Mouse (Mus musculus): ENCODE results near the gene Wnt6. TPM values are rescaled to one million over a fixed set of nuclear protein-coding genes. Genes with fewer than 3 reads are reported as not detected.
"Not testable (repeated sequence)": the region's sequence is repeated elsewhere in the genome, so short reads cannot be mapped to it uniquely, and the experiment has no call there.

Wnt6 gene
- total RNA-seq, 1 experiment from 2014 or later, result 2.4 TPM

DNA sequence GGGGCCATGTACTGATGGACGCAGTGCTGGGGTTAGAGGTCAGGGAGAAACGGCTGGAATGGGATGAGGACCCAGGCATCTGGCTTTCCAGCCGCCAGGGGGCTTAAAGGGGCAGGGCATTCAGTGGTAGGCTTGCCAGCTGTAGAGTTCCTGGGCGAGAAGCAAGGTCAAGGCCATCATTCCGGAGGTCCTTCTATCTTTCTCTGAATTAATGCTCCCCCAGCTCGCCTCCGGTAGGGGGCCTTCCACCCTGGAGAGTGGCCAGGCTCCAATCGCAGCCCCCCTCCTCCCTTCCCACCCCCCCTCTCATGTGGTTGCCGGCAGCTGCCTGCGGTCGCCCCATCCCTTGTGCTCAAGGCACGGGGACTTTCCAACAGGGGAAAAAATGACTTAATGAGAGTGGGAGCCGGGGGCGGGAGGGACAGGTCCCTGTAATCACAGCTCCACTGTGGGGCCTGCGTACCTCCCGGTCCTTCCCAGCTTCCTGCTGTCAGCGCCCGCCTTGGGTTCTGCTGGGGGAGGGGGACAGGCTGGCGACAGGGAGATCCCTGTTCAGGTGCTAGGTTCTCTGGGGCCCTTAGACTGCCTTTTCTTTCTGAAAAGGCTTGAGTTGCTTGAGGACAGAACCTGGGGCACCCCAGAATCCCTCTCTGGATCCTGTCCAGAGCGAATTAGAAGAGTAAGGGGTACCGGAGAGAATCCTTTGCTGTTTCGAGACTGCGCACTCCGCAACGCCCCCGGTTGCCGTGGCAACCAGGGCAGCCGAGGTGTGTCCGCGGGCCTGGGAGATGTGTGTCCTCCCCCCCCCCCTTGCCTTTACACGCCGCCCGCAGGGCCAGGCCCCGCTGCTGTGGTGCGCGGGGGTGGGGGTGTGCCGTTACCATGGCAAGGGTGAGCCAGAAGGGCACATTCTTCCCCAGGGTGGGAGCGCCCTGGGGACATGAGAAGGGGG, 34.9 kb downstream of the Wnt6 start:
- DNase-seq, result peak; percentile 75

- DNase-seq, result peak; percentile 81
Measured at GRCm38 (mm10) chr1:74807551-74808071, 35.9 kb downstream of the Wnt6 start.

DNA sequence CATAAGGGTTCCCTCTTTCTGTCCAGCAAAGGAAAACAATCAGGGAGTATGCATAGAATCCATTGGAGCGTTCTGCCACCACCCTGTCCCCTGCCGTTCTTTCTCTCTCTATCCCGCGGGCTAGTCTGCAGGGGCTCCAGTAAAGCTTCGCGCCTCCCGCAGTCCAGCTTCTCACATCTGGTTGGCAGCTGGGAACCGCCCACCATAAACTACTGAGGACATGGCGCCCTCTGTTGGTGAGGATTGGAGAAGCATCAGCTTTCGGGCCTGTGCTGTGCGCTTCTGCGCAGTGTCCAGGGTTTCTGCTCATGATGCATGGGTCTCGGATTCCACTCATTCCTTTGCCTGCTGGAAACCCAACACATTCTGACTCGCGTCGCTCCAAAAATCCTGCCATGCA, 36.4 kb downstream of the Wnt6 start:
- peak; percentile 96 for DNase-seq

GRCm38 (mm10) chr1:74809007-74809406, 37.3 kb downstream of the Wnt6 start:
- peak; percentile 45 for DNase-seq

DNA sequence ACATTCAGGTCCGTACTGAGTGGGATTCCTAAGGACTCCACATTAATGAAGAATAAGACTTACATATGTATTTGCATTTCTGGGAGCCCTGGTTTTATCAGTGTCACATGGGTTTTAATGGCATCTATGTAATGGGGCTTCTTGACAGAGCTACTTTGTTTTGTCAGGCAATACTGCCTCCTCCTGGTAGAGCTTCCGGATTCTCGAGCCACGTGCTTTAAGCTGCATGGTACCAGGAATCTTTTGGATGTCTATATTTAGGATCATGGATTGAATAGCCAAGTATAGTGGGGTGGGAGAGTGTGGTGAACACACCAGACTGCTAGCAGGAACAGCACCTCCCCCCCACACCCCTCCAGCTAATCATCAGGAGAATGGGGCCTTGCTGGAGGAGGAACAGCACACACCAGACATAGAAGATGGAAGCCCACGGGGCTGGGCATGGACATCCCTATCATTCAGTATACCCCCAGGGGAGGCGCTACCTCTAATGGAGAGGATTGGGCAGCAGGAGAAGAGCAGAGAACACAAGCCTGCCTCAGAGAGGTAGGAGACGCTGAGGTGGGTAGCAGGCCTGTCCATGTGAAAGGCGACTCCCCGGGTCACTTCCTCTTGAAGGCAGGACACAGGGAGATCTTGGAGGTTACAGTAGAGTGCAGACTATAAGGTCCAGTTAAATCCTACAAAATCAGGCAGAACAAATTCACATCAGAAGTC, 43.4 kb downstream of the Wnt6 start:
- no peak for DNase-seq

- DNase-seq, result not testable (repeated sequence)
Measured at GRCm38 (mm10) chr1:74815965-74816364, 44.3 kb downstream of the Wnt6 start.

- peak; percentile 96 for DNase-seq
Measured at GRCm38 (mm10) chr1:74816612-74817199, 45.0 kb downstream of the Wnt6 start.

DNA sequence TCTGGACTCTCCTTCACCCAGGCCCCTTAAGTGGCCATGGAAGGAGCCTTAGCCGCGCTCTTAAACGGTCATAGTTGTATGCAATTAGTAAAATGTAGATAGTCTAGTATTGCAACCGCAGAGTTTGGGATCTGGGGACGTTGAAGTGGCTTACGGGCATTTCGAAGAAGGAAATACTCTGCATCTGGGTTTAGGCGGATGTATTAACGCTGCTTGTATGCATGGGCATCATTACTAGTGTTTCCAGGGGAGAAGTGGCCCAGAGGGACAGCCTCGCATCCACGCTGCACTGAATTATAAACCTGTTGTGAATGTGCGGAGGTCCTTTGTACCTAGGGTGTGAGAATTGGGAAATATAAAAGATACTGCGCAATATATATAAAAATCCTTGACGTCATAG, 45.5 kb downstream of the Wnt6 start:
- DNase-seq, result no peak

- no peak for DNase-seq
Measured at GRCm38 (mm10) chr1:74818509-74818908, 46.8 kb downstream of the Wnt6 start.

- not testable (repeated sequence) for DNase-seq
Measured at GRCm38 (mm10) chr1:74823598-74823997, 51.9 kb downstream of the Wnt6 start.

GRCm38 (mm10) chr1:74824518-74825302, 53.0 kb downstream of the Wnt6 start:
- peak; percentile 43 for DNase-seq

- no peak for DNase-seq
Measured at GRCm38 (mm10) chr1:74830061-74830460, 58.4 kb downstream of the Wnt6 start.

DNA sequence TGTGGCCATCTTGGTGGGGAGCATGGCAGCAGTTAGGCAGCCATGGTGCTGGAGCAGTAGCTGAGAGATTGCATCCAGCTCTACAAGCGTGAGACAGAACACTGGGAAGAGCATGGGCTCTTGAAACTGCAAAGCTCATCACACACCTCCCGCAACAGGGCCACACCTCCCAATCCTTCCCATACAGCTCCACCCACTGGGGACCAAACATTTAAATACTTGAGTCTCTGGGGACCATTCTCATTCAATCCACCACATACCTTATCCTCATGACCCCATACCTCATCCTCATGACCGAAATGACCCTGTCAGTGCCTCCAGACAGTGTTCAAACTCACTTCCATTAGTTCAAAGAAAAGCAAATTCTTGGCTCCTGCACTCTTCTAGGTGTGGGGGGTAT, 61.6 kb downstream of the Wnt6 start:
- DNase-seq, result no peak

Other genes starting within 250 kb of the Wnt6 start
- 0.34 and 0.44 TPM in 2 replicates for gene Plcd4, start 229.0 kb upstream of the Wnt6 start, total RNA-seq (2021)
- gene Usp37, start 227.6 kb upstream of the Wnt6 start, total RNA-seq (2021), result 17.0 and 19.6 TPM in 2 replicates
- 14.6 and 16.1 TPM in 2 replicates for gene Zfp142, start 183.6 kb upstream of the Wnt6 start, total RNA-seq (2021)
- 26.1 and 29.0 TPM in 2 replicates for gene Bcs1l, start 183.6 kb upstream of the Wnt6 start, total RNA-seq (2021)
- 37.9 and 40.4 TPM in 2 replicates for gene Rnf25, start 170.5 kb upstream of the Wnt6 start, total RNA-seq (2021)
- gene Stk36, start 170.4 kb upstream of the Wnt6 start, total RNA-seq (2021), result 3.2 and 4.5 TPM in 2 replicates
- 19.2 and 21.5 TPM in 2 replicates for gene Ttll4, start 110.1 kb upstream of the Wnt6 start, total RNA-seq (2021)
- 26.0 and 27.2 TPM in 2 replicates for gene Cyp27a1, start 58.3 kb upstream of the Wnt6 start, total RNA-seq (2021)
- gene Prkag3, start 22.7 kb upstream of the Wnt6 start, total RNA-seq (2021), result 0.15 TPM in 1 of 2 replicates, not detected in the other
- 0.30 TPM in 2 replicates for gene Wnt10a, start 19.6 kb downstream of the Wnt6 start, total RNA-seq (2021)
- gene Cdk5r2, start 83.0 kb downstream of the Wnt6 start, total RNA-seq (2021), result 4.1 and 5.8 TPM in 2 replicates
- 1.0 and 1.8 TPM in 2 replicates for gene Fev, start 113.5 kb downstream of the Wnt6 start, total RNA-seq (2021)
- gene Cryba2, start 121.3 kb downstream of the Wnt6 start, total RNA-seq (2021), result 0.44 and 1.2 TPM in 2 replicates
- not detected in 2 replicates for gene Cfap65, start 163.7 kb downstream of the Wnt6 start, total RNA-seq (2021)
- gene Ihh, start 179.8 kb downstream of the Wnt6 start, total RNA-seq (2021), result 0.22 TPM in 1 of 2 replicates, not detected in the other